ENCODE assay signal across 13 mouse cellular contexts in genomic region chr3:89759786-89760185, GRCm38 (mm10). TPM values are rescaled to one million over a fixed set of nuclear protein-coding genes. Genes with fewer than 3 reads are reported as not detected.
DNase-seq lines count a peak whose midpoint lies in the region; ATAC-seq and TF ChIP-seq lines count a peak whose summit lies in the region.
"Had no signal": no experiment of that assay in that cellular context is flagged by ENCODE, and none has a peak within 500 bp of the region (broad histone marks: within the 10 kb centered on the region; RNA-seq: fewer than 3 reads in every experiment).

No protein-coding gene starts in this region.

- no peaks in the 10 kb centered on the region for H3K27me3 ChIP-seq in forebrain, embryonic 13.5 days
- no peaks in the 10 kb centered on the region for H3K27me3 ChIP-seq in forebrain, embryonic 11.5 days (ENCODE audit: control insufficient read depth, insufficient read depth, low read length)
- H3K27me3 ChIP-seq in hindbrain, embryonic 15.5 days = no peaks in the 10 kb centered on the region
- H3K27me3 ChIP-seq in neural tube, embryonic 12.5 days (replicated peaks) = no peaks in the 10 kb centered on the region

- H3K9ac ChIP-seq in forebrain, embryonic 13.5 days = peak overlapping the region; percentile 49
- no peak overlapping the region for H3K9ac ChIP-seq in forebrain, embryonic 11.5 days (ENCODE audit: low read length)
- H3K9ac ChIP-seq in hindbrain, embryonic 15.5 days = 0 out of 2 replicates have a peak overlapping the region, but pooled peaks have one; percentile 22
- H3K9ac ChIP-seq in neural tube, embryonic 12.5 days = peak overlapping the region; percentile 35; the same call in 1 of the 2 replicates
- H3K9ac ChIP-seq: limb, embryonic 13.5 days had no signal

- WGBS in forebrain, embryonic 13.5 days = 51% methylated on average over 3 of the region's 3 CpGs
- WGBS in forebrain, embryonic 11.5 days = 68% methylated on average over 3 of the region's 3 CpGs
- 49% methylated on average over 3 of the region's 3 CpGs for WGBS in hindbrain, embryonic 15.5 days
- 68% methylated on average over 3 of the region's 3 CpGs for WGBS in neural tube, embryonic 12.5 days
- 59% methylated on average over 3 of the region's 3 CpGs for WGBS in lung, adult 2 months

- TF ChIP-seq POLR2A in lung, adult 2 months (IDR thresholded peaks at IDR 0.05; ENCODE audit: borderline replicate concordance, extremely low read depth, low read depth, low read length) = no peak

- 0 out of 2 replicates have a peak overlapping the region, but pooled peaks have one; percentile 12 for H3K4me3 ChIP-seq in forebrain, embryonic 13.5 days
- no peak overlapping the region for H3K4me3 ChIP-seq in forebrain, embryonic 11.5 days (ENCODE audit: low read depth, low read length)
- H3K4me3 ChIP-seq in hindbrain, embryonic 15.5 days = peak overlapping the region; percentile 18
- peak overlapping the region; percentile 19 for H3K4me3 ChIP-seq in neural tube, embryonic 12.5 days
- H3K4me3 ChIP-seq in lung, adult 2 months (replicated peaks; ENCODE audit: extremely low read depth, low read depth, low read length) = no peak overlapping the region
- H3K4me3 ChIP-seq: limb, embryonic 13.5 days had no signal

- peak overlapping the region; percentile 44; the same call in 1 of the 2 replicates for H3K27ac ChIP-seq in forebrain, embryonic 13.5 days
- H3K27ac ChIP-seq in forebrain, embryonic 11.5 days (ENCODE audit: low read depth, low read length) = no peak overlapping the region
- H3K27ac ChIP-seq in hindbrain, embryonic 15.5 days (replicated peaks) = no peak overlapping the region; the same call in 1 of the 2 replicates
- H3K27ac ChIP-seq in neural tube, embryonic 12.5 days = no peak overlapping the region
- H3K27ac ChIP-seq: limb, embryonic 13.5 days had no signal

- no peak for DNase-seq in forebrain, embryonic 11.5 days (ENCODE audit: low spot score)
- DNase-seq in cerebellum, postnatal 25 days = peak; percentile 89 to 90
- DNase-seq in layer of hippocampus, adult 9-10 months (ENCODE audit: low spot score) = no peak
- DNase-seq in kidney, postnatal 14 days = no peak
- DNase-seq in lung, adult 2 months = no peak
- DNase-seq: adrenal gland, postnatal 14 days; kidney, adult 9 months; lung, adult 18-20 months; right cerebral cortex, postnatal 25 days had no signal

- H3K9me3 ChIP-seq in forebrain, embryonic 13.5 days (replicated peaks) = no peaks in the 10 kb centered on the region
- H3K9me3 ChIP-seq in forebrain, embryonic 11.5 days (ENCODE audit: control insufficient read depth, low read length) = no peaks in the 10 kb centered on the region
- H3K9me3 ChIP-seq in hindbrain, embryonic 15.5 days = no peaks in the 10 kb centered on the region
- no peaks in the 10 kb centered on the region for H3K9me3 ChIP-seq in neural tube, embryonic 12.5 days
- H3K9me3 ChIP-seq: limb, embryonic 13.5 days had no signal

- peak; percentile 42 for ATAC-seq in forebrain, embryonic 13.5 days
- ATAC-seq in forebrain, embryonic 11.5 days (replicated peaks; ENCODE audit: low FRiP score) = no peak
- no peak for ATAC-seq in hindbrain, embryonic 15.5 days (ENCODE audit: low FRiP score, low read depth)
- 0 out of 2 replicates have a peak, but pooled peaks have one; percentile 19 for ATAC-seq in neural tube, embryonic 12.5 days (ENCODE audit: low FRiP score, low read depth)

- H3K4me2 ChIP-seq in forebrain, embryonic 13.5 days = peak overlapping the region; percentile 47
- H3K4me2 ChIP-seq in forebrain, embryonic 11.5 days (ENCODE audit: low read depth, low read length, severe bottlenecking) = no peak overlapping the region
- peak overlapping the region; percentile 48 for H3K4me2 ChIP-seq in hindbrain, embryonic 15.5 days
- peak overlapping the region; percentile 55 for H3K4me2 ChIP-seq in neural tube, embryonic 12.5 days (replicated peaks)
- H3K4me2 ChIP-seq: limb, embryonic 13.5 days had no signal

- TF ChIP-seq CTCF in lung, adult 2 months (IDR thresholded peaks at IDR 0.05; ENCODE audit: insufficient read depth, low read length) = no peak

- peaks cover 64% of the 10 kb centered on the region for H3K36me3 ChIP-seq in forebrain, embryonic 13.5 days (ENCODE audit: poor library complexity, severe bottlenecking)
- no peaks in the 10 kb centered on the region for H3K36me3 ChIP-seq in forebrain, embryonic 11.5 days (ENCODE audit: control insufficient read depth, insufficient read depth, low read length)
- H3K36me3 ChIP-seq in hindbrain, embryonic 15.5 days = peaks cover 27% of the 10 kb centered on the region
- peaks cover 38% of the 10 kb centered on the region for H3K36me3 ChIP-seq in neural tube, embryonic 12.5 days
- H3K36me3 ChIP-seq: limb, embryonic 13.5 days had no signal

- H3K4me1 ChIP-seq in forebrain, embryonic 13.5 days = peaks cover 53% of the 10 kb centered on the region
- peaks cover 2% of the 10 kb centered on the region; the same call in 1 of the 2 replicates for H3K4me1 ChIP-seq in forebrain, embryonic 11.5 days (replicated peaks; ENCODE audit: control insufficient read depth, insufficient read depth, low read length)
- H3K4me1 ChIP-seq in hindbrain, embryonic 15.5 days (replicated peaks) = peaks cover 54% of the 10 kb centered on the region
- peaks cover 32% of the 10 kb centered on the region for H3K4me1 ChIP-seq in neural tube, embryonic 12.5 days
- H3K4me1 ChIP-seq in lung, adult 2 months (ENCODE audit: control insufficient read depth, insufficient read depth, low read length) = no peaks in the 10 kb centered on the region

RNA-seq across cellular contexts. Expression of gene Chrnb2, which starts 4.6 kb away (rescaled TPM):
- polyA plus RNA-seq in forebrain, embryonic 13.5 days (2015; fragmentation: Nextera tagmentation; extraction: Ambion mirVana) = 18.6 and 20.6 TPM in 2 replicates
- 10.2 and 10.3 TPM in 2 replicates for polyA plus RNA-seq in forebrain, embryonic 11.5 days (2014; fragmentation: Nextera tagmentation; extraction: Ambion mirVana)
- polyA plus RNA-seq in hindbrain, embryonic 15.5 days (2015; fragmentation: Nextera tagmentation; extraction: Ambion mirVana) = 23.3 and 27.4 TPM in 2 replicates
- 26.2 and 28.0 TPM in 2 replicates for polyA plus RNA-seq in neural tube, embryonic 12.5 days (2016; fragmentation: Nextera tagmentation; extraction: Ambion mirVana)
- 0.60 and 0.70 TPM in 2 replicates for polyA plus RNA-seq in lung, adult 2 months (2012; rRNA removed)

RNA-seq across cellular contexts. Expression of gene Ube2q1, which starts 13.6 kb away (rescaled TPM):
- 14.1 and 15.4 TPM in 2 replicates for polyA plus RNA-seq in forebrain, embryonic 13.5 days (2015; fragmentation: Nextera tagmentation; extraction: Ambion mirVana)
- 20.7 and 25.4 TPM in 2 replicates for polyA plus RNA-seq in forebrain, embryonic 11.5 days (2014; fragmentation: Nextera tagmentation; extraction: Ambion mirVana)
- 12.2 and 12.3 TPM in 2 replicates for polyA plus RNA-seq in hindbrain, embryonic 15.5 days (2015; fragmentation: Nextera tagmentation; extraction: Ambion mirVana)
- 18.6 and 21.2 TPM in 2 replicates for polyA plus RNA-seq in neural tube, embryonic 12.5 days (2016; fragmentation: Nextera tagmentation; extraction: Ambion mirVana)
- polyA plus RNA-seq in lung, adult 2 months (2012; rRNA removed) = 24.4 and 25.2 TPM in 2 replicates

RNA-seq across cellular contexts. Expression of gene Adar, which starts 45.0 kb away (rescaled TPM):
- polyA plus RNA-seq in forebrain, embryonic 13.5 days (2015; fragmentation: Nextera tagmentation; extraction: Ambion mirVana) = 15.6 and 19.0 TPM in 2 replicates
- polyA plus RNA-seq in forebrain, embryonic 11.5 days (2014; fragmentation: Nextera tagmentation; extraction: Ambion mirVana) = 22.4 and 23.2 TPM in 2 replicates
- polyA plus RNA-seq in hindbrain, embryonic 15.5 days (2015; fragmentation: Nextera tagmentation; extraction: Ambion mirVana) = 27.1 and 30.3 TPM in 2 replicates
- 17.8 and 21.7 TPM in 2 replicates for polyA plus RNA-seq in neural tube, embryonic 12.5 days (2016; fragmentation: Nextera tagmentation; extraction: Ambion mirVana)
- polyA plus RNA-seq in lung, adult 2 months (2012; rRNA removed) = 23.4 and 31.2 TPM in 2 replicates

Comparison
In these comparisons a context has a peak if more than half of its experiments do, and no peak if none do; other contexts are left out.
1. ATAC-seq: peak in forebrain, embryonic 13.5 days (single experiment) and neural tube, embryonic 12.5 days (single experiment); none in forebrain, embryonic 11.5 days (single experiment) and hindbrain, embryonic 15.5 days (single experiment).
2. H3K4me3 ChIP-seq: peak in forebrain, embryonic 13.5 days (single experiment), hindbrain, embryonic 15.5 days (single experiment) and neural tube, embryonic 12.5 days (single experiment); none in forebrain, embryonic 11.5 days (single experiment) and lung, adult 2 months (single experiment).
3. DNase-seq: peak in cerebellum, postnatal 25 days (2 of 2); none in forebrain, embryonic 11.5 days (single experiment), layer of hippocampus, adult 9-10 months (single experiment), kidney, postnatal 14 days (single experiment) and lung, adult 2 months (single experiment).